Mouse (Mus musculus) MEL (cell line): ENCODE results near the gene Tgfbi.

ENCODE experiments used
- MAX ChIP-seq: IDR thresholded peaks from 2 replicates; pipeline ENCODE4 v1.6.1; 2011; ENCODE audit warnings: low read length, improper control_type of control experiment
- NRF1 ChIP-seq: IDR thresholded peaks from 2 replicates; pipeline ENCODE4 v1.6.1; 2014; ENCODE audit warnings: low read depth, mild to moderate bottlenecking, inconsistent platforms, low read length, improper control_type of control experiment, moderate library complexity; ENCODE audit not compliant: poor library complexity, insufficient read depth, severe bottlenecking

DNA sequence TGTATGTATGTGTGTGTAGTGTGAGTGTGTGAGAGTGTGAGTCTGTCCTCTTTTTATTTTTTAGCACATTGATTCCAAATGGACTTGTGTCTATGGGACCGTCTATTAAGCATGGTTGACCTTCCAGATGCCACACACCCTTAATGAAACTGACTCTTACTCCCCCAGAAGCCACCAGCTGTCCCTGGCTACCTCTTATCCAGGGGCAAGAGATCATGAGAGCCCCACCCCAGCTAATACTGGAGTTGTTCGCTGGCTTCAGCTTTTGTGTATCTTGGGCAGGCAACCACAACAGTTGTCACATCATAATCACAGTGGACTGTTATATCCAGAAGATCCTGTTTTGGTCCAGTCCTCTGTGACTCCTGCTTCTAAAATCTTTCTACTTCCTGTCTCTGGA, 40.7 kb downstream of the Tgfbi start:
- no peak for TF ChIP-seq NRF1
- TF ChIP-seq MAX: no peak
